Mouse (Mus musculus) lung, adult 2 months (tissue): ENCODE results near the gene Map3k4. TPM values are rescaled to one million over a fixed set of nuclear protein-coding genes. Genes with fewer than 3 reads are reported as not detected.

Experiments
- DNase-seq: peaks from one replicate; pipeline ENCODE4 v3.0.0; 2022
- H3K4me1 ChIP-seq: fragments of 200-500 bp; 2 replicates; pipeline ENCODE4 v1.6.1; 2011; ENCODE audit warnings: low read length; ENCODE audit not compliant: control insufficient read depth, insufficient read depth
- H3K4me3 ChIP-seq: fragments of 200-500 bp; replicated peaks from 2 replicates; pipeline ENCODE3; 2011; ENCODE audit warnings: low read depth, mild to moderate bottlenecking, control low read depth, low read length; ENCODE audit errors: extremely low read depth
- CTCF ChIP-seq: fragments of 200-500 bp; IDR thresholded peaks from 2 replicates; pipeline ENCODE4 v1.5.1; 2011; ENCODE audit warnings: mild to moderate bottlenecking, low read length, control low read depth; ENCODE audit not compliant: insufficient read depth
- POLR2A ChIP-seq: fragments of 200-500 bp; IDR thresholded peaks from 2 replicates; pipeline ENCODE4 v1.6.1; 2011; ENCODE audit warnings: low read depth, mild to moderate bottlenecking, control low read depth, low read length, borderline replicate concordance; ENCODE audit errors: extremely low read depth
- WGBS: fragments of 180-500 bp; shearing (Covaris S2); methylation state at CpG from one replicate; pipeline ENCODE4 v1.1.7; 2018; 5-methylcytosine and 5-hydroxymethylcytosine counted together
- polyA plus RNA-seq: library from polyadenylated mRNA; depleted of rRNA; stranded (reverse); fragments of >200 nt; gene quantifications from 2 replicates; pipeline ENCODE4 v1.2.3, GENCODE M21; 2012

The Map3k4 gene
- polyA plus RNA-seq, 1 experiment = 32.9 TPM

- DNase-seq = no peak
- Histone ChIP-seq H3K4me1 (no peaks in the 10 kb centered on the region), H3K4me3 (no peak overlapping the region)
- WGBS = 71% methylated on average over 4 of the region's 4 CpGs
- TF ChIP-seq POLR2A (no peak), CTCF (no peak)
Measured at GRCm38 (mm10) chr17:12337156-12337555, 18.6 kb upstream of the Map3k4 start.

- Histone ChIP-seq H3K4me1 (no peaks in the 10 kb centered on the region), H3K4me3 (no peak overlapping the region)
- WGBS = 71% methylated on average over 19 of the region's 19 CpGs
- DNase-seq = no peak
- no peak for TF ChIP-seq CTCF
- TF ChIP-seq POLR2A = no peak
Measured at GRCm38 (mm10) chr17:12336073-12336868, 17.7 kb upstream of the Map3k4 start.

- no peaks in the 10 kb centered on the region for H3K4me1 ChIP-seq
Measured at GRCm38 (mm10) chr17:12335115-12335514, 16.5 kb upstream of the Map3k4 start.

GRCm38 (mm10) chr17:12327847-12328518, 9.4 kb upstream of the Map3k4 start:
- Histone ChIP-seq H3K4me1 (peaks cover 7% of the 10 kb centered on the region), H3K4me3 (no peak overlapping the region)
- peak; percentile 51 for DNase-seq
- WGBS = 18% methylated on average over 14 of the region's 14 CpGs
- no peak for TF ChIP-seq POLR2A
- no peak for TF ChIP-seq CTCF

More at GRCm38 (mm10) chr17:12335115-12335514, 16.5 kb upstream of the Map3k4 start:
- DNase-seq = no peak
- no peak for TF ChIP-seq POLR2A
- no peak for TF ChIP-seq CTCF
- 59% methylated on average over 6 of the region's 6 CpGs for WGBS
- no peak overlapping the region for H3K4me3 ChIP-seq

- DNase-seq = no peak
- no peak for TF ChIP-seq CTCF
- no peak for TF ChIP-seq POLR2A
- Histone ChIP-seq H3K4me1 (no peaks in the 10 kb centered on the region), H3K4me3 (no peak overlapping the region)
- 65% methylated on average over 7 of the region's 7 CpGs for WGBS
Measured at GRCm38 (mm10) chr17:12319786-12320185, 1.2 kb upstream of the Map3k4 start.

- Histone ChIP-seq H3K4me1 (no peaks in the 10 kb centered on the region), H3K4me3 (peak overlapping the region; percentile 70)
- no peak for TF ChIP-seq POLR2A
- no peak for TF ChIP-seq CTCF
- WGBS = 1% methylated on average over 57 of the region's 59 CpGs
- DNase-seq = no peak
Measured at GRCm38 (mm10) chr17:12317954-12318651, 493 bp downstream of the Map3k4 start.

GRCm38 (mm10) chr17:12317607-12317953, 1.0 kb downstream of the Map3k4 start:
- WGBS = 9% methylated on average over 7 of the region's 7 CpGs
- DNase-seq = no peak
- Histone ChIP-seq H3K4me1 (no peaks in the 10 kb centered on the region), H3K4me3 (peak overlapping the region; percentile 70)
- TF ChIP-seq CTCF = no peak
- TF ChIP-seq POLR2A = no peak

GRCm38 (mm10) chr17:12316251-12316650, 2.3 kb downstream of the Map3k4 start:
- H3K4me1 ChIP-seq = no peaks in the 10 kb centered on the region
- WGBS = 88% methylated on average over 13 of the region's 13 CpGs
- DNase-seq = no peak
- H3K4me3 ChIP-seq = no peak overlapping the region
- TF ChIP-seq POLR2A = no peak
- TF ChIP-seq CTCF = no peak

GRCm38 (mm10) chr17:12312248-12312647, 6.3 kb downstream of the Map3k4 start:
- TF ChIP-seq CTCF (no peak), POLR2A (no peak)
- WGBS = 92% methylated on average over 6 of the region's 6 CpGs
- Histone ChIP-seq H3K4me3 (no peak overlapping the region), H3K4me1 (no peaks in the 10 kb centered on the region; the same call in 1 of the 2 replicates)
- no peak for DNase-seq
